Mouse (Mus musculus) lung, adult 2 months (tissue): ENCODE data around the gene Ganab. TPM values are rescaled to one million over a fixed set of nuclear protein-coding genes. Genes with fewer than 3 reads are reported as not detected.
"Not testable (repeated sequence)": the region's sequence is repeated elsewhere in the genome, so short reads cannot be mapped to it uniquely, and the experiment has no call there.

ENCODE experiments used
- DNase-seq: peaks from one replicate; pipeline ENCODE4 v3.0.0; 2022
- H3K4me1 ChIP-seq: fragments of 200-500 bp; 2 replicates; pipeline ENCODE4 v1.6.1; 2011; ENCODE audit warnings: low read length; ENCODE audit not compliant: control insufficient read depth, insufficient read depth
- H3K4me3 ChIP-seq: fragments of 200-500 bp; replicated peaks from 2 replicates; pipeline ENCODE3; 2011; ENCODE audit warnings: low read depth, mild to moderate bottlenecking, control low read depth, low read length; ENCODE audit errors: extremely low read depth
- CTCF ChIP-seq: fragments of 200-500 bp; IDR thresholded peaks from 2 replicates; pipeline ENCODE4 v1.5.1; 2011; ENCODE audit warnings: mild to moderate bottlenecking, low read length, control low read depth; ENCODE audit not compliant: insufficient read depth
- POLR2A ChIP-seq: fragments of 200-500 bp; IDR thresholded peaks from 2 replicates; pipeline ENCODE4 v1.6.1; 2011; ENCODE audit warnings: low read depth, mild to moderate bottlenecking, control low read depth, low read length, borderline replicate concordance; ENCODE audit errors: extremely low read depth
- WGBS: fragments of 180-500 bp; shearing (Covaris S2); methylation state at CpG from one replicate; pipeline ENCODE4 v1.1.7; 2018; 5-methylcytosine and 5-hydroxymethylcytosine counted together
- polyA plus RNA-seq: library from polyadenylated mRNA; depleted of rRNA; stranded (reverse); fragments of >200 nt; gene quantifications from 2 replicates; pipeline ENCODE4 v1.2.3, GENCODE M21; 2012; rRNA removed

Ganab gene
- 83.8 and 124 TPM in 2 replicates for polyA plus RNA-seq

DNA sequence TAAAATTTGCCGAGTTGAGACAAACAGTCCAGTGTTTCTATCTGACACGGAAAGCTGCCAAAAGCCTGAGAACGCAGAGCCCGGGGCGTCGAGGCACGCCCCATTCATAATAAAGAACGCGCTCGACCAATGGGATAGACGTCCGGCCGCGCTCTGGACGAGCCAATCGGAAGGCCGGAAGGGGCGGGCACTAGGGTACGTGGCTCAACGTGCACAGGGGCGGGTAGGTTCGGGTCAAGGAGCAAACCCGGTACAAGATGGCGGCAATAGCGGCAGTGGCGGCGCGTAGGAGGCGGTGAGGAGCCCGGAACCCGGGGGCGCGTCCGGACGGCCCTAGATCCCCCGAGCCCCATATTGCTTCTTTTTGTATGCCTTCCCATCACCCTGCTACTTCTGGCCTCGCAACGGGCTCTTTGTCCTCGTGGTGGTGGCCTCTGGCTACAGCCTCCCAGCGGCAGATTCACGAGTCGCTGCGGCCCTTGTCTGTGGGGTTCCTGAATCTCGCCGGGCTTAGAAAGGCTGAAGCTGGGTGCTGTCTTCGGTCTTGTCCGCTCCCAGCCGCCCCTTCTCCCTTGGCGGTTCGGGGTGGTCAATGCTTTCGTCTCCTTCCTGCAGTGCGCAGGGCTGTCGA lies at the start of gene Ganab:
TSS of gene Ganab (plus strand) at position 207 of the 631 bp plus-strand sequence.
- H3K4me1 ChIP-seq: peaks cover 9% of the 10 kb centered on the region; the same call in 1 of the 2 replicates
- peak within 1 kb of the TSS; percentile 97 for H3K4me3 ChIP-seq
- under 1% methylated on average over 50 of the region's 53 CpGs for WGBS
- TF ChIP-seq CTCF (no peak), POLR2A (peak; percentile 87; the same call in 1 of the 2 replicates)
- peak; percentile 92 for DNase-seq

DNA sequence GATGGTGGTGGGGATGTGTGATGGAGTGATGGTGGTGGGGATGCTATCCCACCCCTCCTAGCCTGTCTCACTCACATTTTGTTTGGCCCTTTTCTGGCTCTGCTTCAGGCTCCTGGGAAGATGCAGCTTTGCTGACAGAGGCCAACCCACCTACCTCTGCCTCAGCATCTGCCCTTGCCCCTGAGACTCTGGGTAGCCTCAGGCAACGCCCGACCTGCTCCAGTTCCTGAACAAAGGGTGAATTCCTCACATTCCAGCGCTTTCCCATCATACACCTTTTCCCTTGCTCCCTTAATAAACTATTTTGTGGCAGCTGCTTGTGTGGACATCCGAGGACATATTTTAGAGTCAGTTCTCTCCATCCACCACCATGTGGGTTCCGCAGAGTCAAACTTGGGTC lies 49.5 kb upstream of the Ganab start:
- TF ChIP-seq POLR2A: no peak
- no peak for TF ChIP-seq CTCF
- no peak for DNase-seq
- H3K4me3 ChIP-seq: no peak overlapping the region
- WGBS: 82% methylated on average over 5 of the region's 5 CpGs
- no peaks in the 10 kb centered on the region for H3K4me1 ChIP-seq

DNA sequence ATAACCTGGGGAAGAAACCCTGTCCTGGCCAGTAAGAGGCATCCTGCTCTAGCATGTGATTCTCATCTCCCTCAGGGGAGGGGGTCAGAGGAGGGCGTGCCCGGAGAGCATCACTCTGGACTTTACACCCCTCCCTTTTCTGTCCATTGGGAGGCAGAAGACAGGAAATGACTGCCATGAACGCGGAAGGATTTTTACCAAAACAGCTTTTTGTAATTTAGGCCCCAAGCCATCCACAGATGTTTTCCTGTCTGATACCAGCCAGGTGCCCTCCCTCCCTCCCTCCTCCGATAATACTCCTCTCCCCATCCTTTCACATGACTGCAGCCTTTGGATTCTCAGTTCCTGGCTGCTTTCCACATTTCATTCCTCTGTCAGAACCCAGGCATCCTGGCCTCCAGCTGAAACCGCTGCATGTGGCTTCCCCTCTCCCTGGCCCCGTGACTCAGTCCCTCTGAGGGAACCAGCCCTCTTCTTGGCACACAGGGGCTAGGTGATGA lies 47.4 kb upstream of the Ganab start, which contains the start of gene Lrrn4cl:
TSS of gene Lrrn4cl (plus strand) at position 367 of the 500 bp plus-strand sequence.
- WGBS: 26% methylated on average over 7 of the region's 7 CpGs

DNA sequence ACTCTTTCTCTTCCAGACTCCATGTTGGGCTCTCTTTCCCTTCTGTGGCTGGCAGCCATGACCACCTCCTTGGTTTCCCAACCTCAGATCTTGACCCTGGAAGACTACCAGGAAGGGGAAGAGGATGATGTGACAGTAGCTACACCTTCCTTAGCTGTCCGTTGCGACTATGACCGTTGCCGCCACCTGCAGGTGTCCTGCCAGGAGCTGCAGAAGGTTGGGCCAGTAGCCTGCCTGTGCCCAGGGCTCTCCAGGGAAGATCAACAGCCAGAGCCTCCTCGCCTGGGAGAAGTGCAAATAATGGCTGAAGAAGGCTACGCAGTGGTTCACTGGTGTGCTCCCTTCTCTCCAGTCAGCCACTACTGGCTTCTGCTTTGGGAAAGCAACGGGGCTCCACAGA lies 46.2 kb upstream of the Ganab start:
- DNase-seq: peak; percentile 43
- peak; percentile 22; the same call in 1 of the 2 replicates for TF ChIP-seq CTCF
- no peak for TF ChIP-seq POLR2A
- H3K4me1 ChIP-seq: no peaks in the 10 kb centered on the region
- 42% methylated on average over 7 of the region's 7 CpGs for WGBS
- no peak overlapping the region for H3K4me3 ChIP-seq

More for the DNA sequence above, 47.4 kb upstream of the Ganab start, which contains the start of gene Lrrn4cl:
- TF ChIP-seq POLR2A (no peak), CTCF (no peak)
- H3K4me3 ChIP-seq: no peak within 1 kb of the TSS
- no peak for DNase-seq
- no peaks in the 10 kb centered on the region for H3K4me1 ChIP-seq

DNA sequence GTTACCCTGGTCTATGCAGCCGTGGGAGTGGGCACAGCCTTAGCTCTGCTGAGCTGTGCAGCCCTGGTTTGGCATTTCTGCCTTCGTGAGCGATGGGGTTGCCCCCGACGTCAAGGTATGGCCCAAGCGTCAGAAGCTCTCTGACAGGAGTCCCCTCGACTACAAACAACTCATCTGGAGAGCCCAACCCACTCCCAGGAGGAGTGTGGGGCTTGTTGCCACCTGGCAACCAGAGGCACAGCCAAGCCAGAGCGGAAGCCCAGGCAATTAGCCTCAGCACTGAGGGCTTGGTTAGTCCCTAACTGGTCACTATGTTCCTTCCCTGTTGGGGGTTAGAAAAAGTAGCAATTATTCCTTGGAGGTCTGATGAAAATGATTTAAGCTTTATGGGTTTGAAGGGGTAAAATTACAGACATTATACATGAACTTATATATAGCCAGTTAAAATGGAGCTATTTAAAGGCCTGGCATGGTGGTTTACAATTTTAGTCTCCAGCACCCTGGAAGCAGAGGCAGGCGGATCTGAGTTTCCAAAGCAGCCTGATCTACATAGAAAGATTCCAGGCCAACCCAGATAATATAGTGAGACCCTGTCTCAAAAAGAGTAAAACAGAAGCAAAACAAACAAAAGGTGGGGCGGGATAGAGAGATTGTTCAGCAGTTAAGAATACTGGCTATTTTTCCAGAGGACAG lies 45.5 kb upstream of the Ganab start:
- DNase-seq: no peak
- H3K4me3 ChIP-seq: peak overlapping the region; percentile 3

DNA sequence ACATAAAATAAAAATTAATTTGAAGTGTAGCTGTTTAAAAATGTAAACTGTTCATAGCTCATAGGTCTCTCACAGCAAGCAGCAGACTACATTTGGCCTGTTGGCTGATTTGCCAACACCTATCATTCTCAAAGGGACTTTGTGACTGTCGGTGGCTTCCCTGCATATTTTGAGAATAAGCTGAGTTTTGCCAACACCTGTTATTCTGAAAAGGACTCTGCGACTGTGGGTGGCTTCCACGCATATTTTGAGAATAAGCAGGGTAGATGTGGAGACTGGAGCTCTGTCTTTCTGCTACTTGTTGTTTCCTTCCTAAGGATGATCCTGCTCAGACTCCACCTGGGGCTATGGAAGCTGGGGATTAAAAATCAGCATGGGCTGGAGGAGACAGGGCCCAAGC lies 44.8 kb upstream of the Ganab start:
- Histone ChIP-seq H3K4me1 (no peaks in the 10 kb centered on the region), H3K4me3 (no peak overlapping the region)
- 77% methylated on average over 3 of the region's 3 CpGs for WGBS
- no peak for TF ChIP-seq CTCF
- no peak for TF ChIP-seq POLR2A
- DNase-seq: no peak

More for the DNA sequence above, 45.5 kb upstream of the Ganab start:
- WGBS: 57% methylated on average over 10 of the region's 10 CpGs
- H3K4me1 ChIP-seq: no peaks in the 10 kb centered on the region
- TF ChIP-seq POLR2A (no peak), CTCF (no peak)

DNA sequence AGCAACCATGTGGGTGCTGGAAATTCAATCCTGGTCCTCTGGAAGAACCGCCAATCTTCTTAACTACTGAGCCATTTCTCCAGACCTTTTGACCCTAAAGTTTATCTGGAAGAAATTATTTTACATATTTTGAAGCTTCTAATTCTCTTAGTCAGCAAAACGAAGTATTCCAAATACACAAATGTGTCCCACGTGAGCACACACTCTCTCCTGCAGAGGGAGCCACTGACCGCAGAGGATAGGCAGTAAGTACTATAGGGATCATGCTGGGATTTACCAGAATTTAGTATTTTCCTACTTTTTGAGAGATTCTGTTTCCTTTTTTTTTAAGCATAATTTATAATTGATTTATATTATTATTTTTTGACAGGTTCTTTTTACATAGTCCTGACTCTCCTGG lies 40.2 kb upstream of the Ganab start:
- TF ChIP-seq POLR2A (no peak), CTCF (peak; percentile 86)
- Histone ChIP-seq H3K4me3 (no peak overlapping the region), H3K4me1 (no peaks in the 10 kb centered on the region)
- WGBS: 31% methylated on average over 4 of the region's 4 CpGs
- DNase-seq: no peak

DNA sequence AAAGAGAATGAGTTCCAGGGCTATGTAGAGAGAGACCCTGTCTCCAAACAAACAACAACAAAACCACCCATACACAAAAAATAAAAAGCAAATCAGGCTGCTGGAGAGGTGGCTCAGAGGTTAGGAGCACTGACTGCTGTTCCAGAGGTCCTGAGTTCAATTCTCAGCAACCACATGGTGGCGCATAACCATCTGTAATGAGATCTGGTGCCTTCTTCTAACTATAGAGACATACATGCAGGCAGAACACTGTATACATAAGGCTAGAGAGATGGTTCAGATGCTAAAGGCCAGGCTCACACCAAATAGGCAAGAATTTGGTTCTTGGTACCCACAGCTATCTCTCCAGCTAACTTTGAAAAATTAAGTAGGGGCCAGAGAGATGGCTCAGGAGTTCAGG lies 38.9 kb upstream of the Ganab start:
- Histone ChIP-seq H3K4me1 (no peaks in the 10 kb centered on the region), H3K4me3 (no peak overlapping the region)
- no peak for TF ChIP-seq CTCF
- no peak for TF ChIP-seq POLR2A
- WGBS: 25% methylated on average over 1 of the region's 1 CpGs
- no peak for DNase-seq

DNA sequence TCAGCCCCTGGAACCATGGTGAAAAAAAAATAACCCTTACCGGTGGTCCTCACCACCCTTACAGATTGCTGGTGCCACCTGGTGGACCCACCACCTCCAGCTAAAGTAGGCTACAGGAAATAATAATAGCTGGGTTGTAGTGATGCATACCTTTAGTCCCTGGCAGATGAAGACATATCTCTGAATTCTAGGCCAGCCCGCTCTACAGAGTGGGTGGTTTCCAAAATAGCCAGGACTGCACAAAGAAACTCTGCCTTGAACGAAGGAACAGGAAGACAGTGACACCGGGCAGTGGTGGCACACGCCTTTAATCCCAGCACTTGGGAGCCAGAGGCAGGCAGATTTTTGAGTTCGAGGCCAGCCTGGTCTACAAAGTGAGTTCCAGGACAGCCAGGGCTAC lies 33.6 kb upstream of the Ganab start:
- DNase-seq: no peak
- WGBS: 74% methylated on average over 6 of the region's 6 CpGs
- Histone ChIP-seq H3K4me3 (no peak overlapping the region), H3K4me1 (no peaks in the 10 kb centered on the region)
- no peak for TF ChIP-seq POLR2A
- TF ChIP-seq CTCF: no peak

DNA sequence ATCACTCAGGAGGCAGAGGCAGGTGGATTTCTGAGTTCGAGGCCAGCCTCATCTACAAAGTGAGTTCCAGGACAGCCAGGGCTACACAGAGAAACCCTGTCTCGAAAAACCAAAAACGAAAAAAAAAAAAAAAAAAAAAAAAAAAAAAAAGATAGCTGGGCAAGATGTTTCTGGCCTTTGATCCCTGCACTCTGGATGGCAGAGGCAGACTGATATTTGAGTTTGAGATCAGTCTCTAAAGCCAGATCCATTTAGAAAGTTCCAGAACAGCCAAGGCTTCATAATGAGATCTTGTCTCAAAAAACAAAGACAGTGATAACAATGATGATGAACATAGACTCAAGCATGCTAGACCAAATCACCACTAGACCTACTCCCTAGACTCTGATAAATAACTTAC lies 27.5 kb upstream of the Ganab start:
- not testable (repeated sequence) for H3K4me1 ChIP-seq, H3K4me3 ChIP-seq, DNase-seq
- 73% methylated on average over 3 of the region's 3 CpGs for WGBS
